Mouse (Mus musculus): ENCODE measurements around the gene Rorc. TPM values are rescaled to one million over a fixed set of nuclear protein-coding genes. Genes with fewer than 3 reads are reported as not detected.

Gene Rorc
- 0.59 and 0.66 TPM in 2 replicates for polyA plus RNA-seq (2011; ENCODE audit: insufficient read depth, insufficient read length, low read depth, missing spikeins)

DNA sequence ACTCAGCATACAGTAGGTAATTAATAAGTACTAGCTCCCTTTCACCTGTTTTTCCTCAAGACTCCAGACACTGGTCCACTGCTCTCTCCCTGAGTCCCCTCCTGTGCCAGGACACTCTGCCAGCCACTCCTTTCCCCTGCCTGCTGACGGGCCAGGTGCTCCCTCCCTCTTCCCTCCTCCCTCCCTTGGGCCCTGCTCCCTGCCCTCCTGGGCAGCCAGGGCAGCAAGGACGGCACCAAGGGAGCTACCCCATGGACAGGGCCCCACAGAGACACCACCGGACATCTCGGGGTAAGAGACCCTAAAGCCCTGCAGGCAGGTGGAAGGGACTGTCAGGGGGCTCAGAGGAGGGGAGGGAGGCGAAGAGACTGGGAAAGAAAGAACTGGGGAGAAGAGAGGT is at the start of gene Rorc:
Gene Rorc, plus strand, starts transcription at position 154 of the 400 bp plus-strand sequence.
- Histone ChIP-seq H3K36me3 (ENCODE audit: control insufficient read depth, insufficient read depth, low read length, poor library complexity, severe bottlenecking) (no peaks in the 10 kb centered on the region), H3K27ac (ENCODE audit: insufficient read depth, low read length) (no peak within 1 kb of the TSS), H3K4me1 (ENCODE audit: control insufficient read depth, insufficient read depth, low read length) (peaks cover 3% of the 10 kb centered on the region), H3K4me3 (ENCODE audit: low read depth, low read length) (peak within 1 kb of the TSS; percentile 41; the same call in 1 of the 2 replicates), H3K27me3 (ENCODE audit: control insufficient read depth, insufficient read depth, low read length, poor library complexity, severe bottlenecking) (no peaks in the 10 kb centered on the region), H3K9ac (ENCODE audit: low read depth, poor library complexity, severe bottlenecking) (no peak within 1 kb of the TSS), H3K9me3 (replicated peaks; ENCODE audit: control insufficient read depth, insufficient read depth, low read length, poor library complexity, severe bottlenecking) (no peaks in the 10 kb centered on the region)
- TF ChIP-seq EP300 (IDR thresholded peaks at IDR 0.05; ENCODE audit: insufficient read depth, low read depth, low read length) (no peak), CTCF (IDR thresholded peaks at IDR 0.05; ENCODE audit: low read depth, low read length) (no peak), POLR2A (IDR thresholded peaks at IDR 0.05; ENCODE audit: insufficient read depth, low read length) (no peak)

DNA sequence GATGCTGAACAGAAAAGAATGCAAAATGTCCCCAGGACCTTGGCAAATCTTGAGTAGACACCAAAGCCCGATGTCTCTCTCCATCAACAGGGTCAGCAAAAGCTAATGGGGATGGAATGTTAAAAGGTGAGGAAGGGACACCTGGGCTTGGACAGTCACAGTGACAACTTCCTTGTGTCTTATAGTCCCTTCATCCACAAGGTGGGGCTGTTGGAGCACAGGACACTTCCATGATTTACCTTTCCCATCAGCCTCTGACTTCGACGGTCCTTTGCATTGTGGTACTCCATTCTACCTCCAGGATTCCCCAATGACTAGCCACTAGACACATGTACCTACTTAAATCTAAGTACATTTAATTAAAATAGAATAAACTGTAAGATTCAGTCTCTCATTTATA is 43.9 kb upstream of the Rorc start:
- H3K27ac ChIP-seq (ENCODE audit: insufficient read depth, low read length), result no peak overlapping the region
- TF ChIP-seq POLR2A (IDR thresholded peaks at IDR 0.05; ENCODE audit: insufficient read depth, low read length) (no peak), CTCF (IDR thresholded peaks at IDR 0.05; ENCODE audit: low read depth, low read length) (peak; percentile 46)
- no peak overlapping the region for H3K4me3 ChIP-seq (ENCODE audit: low read depth, low read length)
- no peak overlapping the region for H3K9ac ChIP-seq (ENCODE audit: low read depth, poor library complexity, severe bottlenecking)
- H3K9me3 ChIP-seq (replicated peaks; ENCODE audit: control insufficient read depth, insufficient read depth, low read length, poor library complexity, severe bottlenecking), result no peaks in the 10 kb centered on the region
- no peaks in the 10 kb centered on the region for H3K27me3 ChIP-seq (ENCODE audit: control insufficient read depth, insufficient read depth, low read length, poor library complexity, severe bottlenecking)
- no peaks in the 10 kb centered on the region for H3K4me1 ChIP-seq (ENCODE audit: control insufficient read depth, insufficient read depth, low read length)
- H3K36me3 ChIP-seq (ENCODE audit: control insufficient read depth, insufficient read depth, low read length, poor library complexity, severe bottlenecking), result no peaks in the 10 kb centered on the region

DNA sequence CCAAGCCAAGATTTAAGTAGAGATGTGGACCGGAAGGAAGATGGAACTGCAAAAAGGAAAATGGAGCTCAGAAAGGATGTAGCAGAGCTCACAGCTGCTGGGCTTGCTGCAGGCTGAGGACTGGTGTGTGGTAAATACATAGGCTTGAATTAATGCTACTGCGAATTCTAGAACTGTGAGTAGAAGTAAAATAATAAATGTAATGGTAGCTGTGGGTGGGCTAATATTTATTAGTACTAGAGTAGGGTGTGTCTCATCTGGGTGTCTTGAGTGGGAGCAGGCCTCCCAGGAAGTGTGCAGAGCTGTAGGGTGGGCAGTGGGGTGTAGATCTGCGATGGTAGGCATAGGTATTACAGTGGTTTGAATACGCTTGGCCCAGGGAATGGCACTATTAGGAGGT is 38.2 kb upstream of the Rorc start:
- no peak overlapping the region for H3K9ac ChIP-seq (ENCODE audit: low read depth, poor library complexity, severe bottlenecking)
- no peaks in the 10 kb centered on the region for H3K9me3 ChIP-seq (replicated peaks; ENCODE audit: control insufficient read depth, insufficient read depth, low read length, poor library complexity, severe bottlenecking)
- H3K27me3 ChIP-seq (ENCODE audit: control insufficient read depth, insufficient read depth, low read length, poor library complexity, severe bottlenecking), result no peaks in the 10 kb centered on the region
- H3K27ac ChIP-seq (ENCODE audit: insufficient read depth, low read length), result no peak overlapping the region
- H3K36me3 ChIP-seq (ENCODE audit: control insufficient read depth, insufficient read depth, low read length, poor library complexity, severe bottlenecking), result no peaks in the 10 kb centered on the region
- H3K4me1 ChIP-seq (ENCODE audit: control insufficient read depth, insufficient read depth, low read length), result no peaks in the 10 kb centered on the region
- H3K4me3 ChIP-seq (ENCODE audit: low read depth, low read length), result no peak overlapping the region
- TF ChIP-seq POLR2A (IDR thresholded peaks at IDR 0.05; ENCODE audit: insufficient read depth, low read length) (no peak), EP300 (IDR thresholded peaks at IDR 0.05; ENCODE audit: insufficient read depth, low read depth, low read length) (no peak), CTCF (IDR thresholded peaks at IDR 0.05; ENCODE audit: low read depth, low read length) (no peak)

DNA sequence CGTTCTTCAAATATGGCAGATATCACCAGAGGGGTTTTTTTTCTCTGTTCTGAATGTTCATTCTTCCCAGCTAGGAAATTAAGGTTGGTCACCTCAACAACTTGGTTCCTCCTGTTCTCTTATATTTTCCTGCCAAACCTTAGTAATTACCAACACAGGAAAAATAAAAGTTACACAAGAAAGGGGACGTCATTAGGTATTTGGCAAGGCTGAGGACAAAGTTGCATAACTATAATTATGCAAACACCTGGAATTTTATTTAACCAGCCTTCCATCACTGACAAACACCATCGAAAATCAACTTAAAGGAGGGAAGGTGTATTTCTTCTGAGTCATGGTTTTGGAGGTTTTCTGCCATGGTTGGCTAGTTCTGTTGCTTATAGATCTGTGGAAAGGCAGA is 34.1 kb upstream of the Rorc start:
- no peaks in the 10 kb centered on the region for H3K36me3 ChIP-seq (ENCODE audit: control insufficient read depth, insufficient read depth, low read length, poor library complexity, severe bottlenecking)
- no peaks in the 10 kb centered on the region for H3K27me3 ChIP-seq (ENCODE audit: control insufficient read depth, insufficient read depth, low read length, poor library complexity, severe bottlenecking)
- H3K9me3 ChIP-seq (replicated peaks; ENCODE audit: control insufficient read depth, insufficient read depth, low read length, poor library complexity, severe bottlenecking), result no peaks in the 10 kb centered on the region
- no peak overlapping the region for H3K9ac ChIP-seq (ENCODE audit: low read depth, poor library complexity, severe bottlenecking)
- no peaks in the 10 kb centered on the region for H3K4me1 ChIP-seq (ENCODE audit: control insufficient read depth, insufficient read depth, low read length)
- H3K27ac ChIP-seq (ENCODE audit: insufficient read depth, low read length), result no peak overlapping the region
- TF ChIP-seq EP300 (IDR thresholded peaks at IDR 0.05; ENCODE audit: insufficient read depth, low read depth, low read length) (no peak), CTCF (IDR thresholded peaks at IDR 0.05; ENCODE audit: low read depth, low read length) (no peak), POLR2A (IDR thresholded peaks at IDR 0.05; ENCODE audit: insufficient read depth, low read length) (no peak)
- no peak overlapping the region for H3K4me3 ChIP-seq (ENCODE audit: low read depth, low read length)

DNA sequence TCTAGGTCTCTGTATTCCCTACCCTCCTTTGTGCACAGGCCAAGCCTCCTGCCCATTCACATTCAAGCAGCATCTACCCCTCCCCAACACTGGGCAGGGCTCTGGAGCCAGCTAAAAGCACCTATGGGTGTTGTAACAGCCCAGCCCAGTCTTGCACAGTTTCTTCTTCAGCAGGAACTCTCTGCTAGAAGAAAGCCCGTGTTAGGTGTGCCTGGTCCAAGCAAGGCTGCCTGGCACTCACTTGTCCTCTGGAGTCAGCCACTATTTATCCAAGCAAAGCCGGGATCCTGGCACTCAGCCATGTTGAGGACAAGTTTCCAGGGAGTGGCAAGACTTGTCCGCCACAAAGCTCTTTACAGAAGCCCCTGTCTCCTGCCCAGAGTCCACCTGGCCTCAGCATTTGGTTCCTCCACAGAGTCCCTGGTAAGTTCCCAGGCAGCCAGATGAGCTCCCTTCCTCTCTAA is 30.6 kb upstream of the Rorc start, which contains the start of gene Them5:
Gene Them5, plus strand, starts transcription at position 141 of the 464 bp plus-strand sequence.
- Histone ChIP-seq H3K9me3 (replicated peaks; ENCODE audit: control insufficient read depth, insufficient read depth, low read length, poor library complexity, severe bottlenecking) (no peaks in the 10 kb centered on the region), H3K9ac (ENCODE audit: low read depth, poor library complexity, severe bottlenecking) (no peak within 1 kb of the TSS), H3K27me3 (ENCODE audit: control insufficient read depth, insufficient read depth, low read length, poor library complexity, severe bottlenecking) (no peaks in the 10 kb centered on the region), H3K36me3 (ENCODE audit: control insufficient read depth, insufficient read depth, low read length, poor library complexity, severe bottlenecking) (no peaks in the 10 kb centered on the region), H3K27ac (ENCODE audit: insufficient read depth, low read length) (no peak within 1 kb of the TSS), H3K4me1 (ENCODE audit: control insufficient read depth, insufficient read depth, low read length) (no peaks in the 10 kb centered on the region), H3K4me3 (ENCODE audit: low read depth, low read length) (no peak within 1 kb of the TSS)
- no peak for TF ChIP-seq CTCF (IDR thresholded peaks at IDR 0.05; ENCODE audit: low read depth, low read length)
- TF ChIP-seq EP300 (IDR thresholded peaks at IDR 0.05; ENCODE audit: insufficient read depth, low read depth, low read length), result no peak
- TF ChIP-seq POLR2A (IDR thresholded peaks at IDR 0.05; ENCODE audit: insufficient read depth, low read length), result no peak

DNA sequence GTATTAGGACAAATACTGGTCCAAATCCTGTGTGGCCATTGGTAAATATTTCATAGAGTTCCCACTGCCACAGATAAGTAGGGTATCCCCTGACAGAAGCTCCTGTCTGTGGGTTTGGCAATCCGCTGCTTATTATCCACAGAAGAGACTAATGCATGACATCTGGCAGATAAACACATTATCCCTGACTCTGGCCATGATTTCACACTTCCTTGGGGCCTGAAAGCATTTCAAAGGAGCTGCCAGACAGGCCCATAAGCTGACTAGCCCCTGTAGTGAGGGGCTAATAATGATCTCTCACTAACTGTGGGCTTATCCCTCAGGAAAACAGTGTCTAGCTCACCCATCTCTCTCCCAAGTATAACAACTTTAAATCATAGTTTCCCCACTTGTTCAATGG is 30.0 kb upstream of the Rorc start:
- H3K27ac ChIP-seq (ENCODE audit: insufficient read depth, low read length), result no peak overlapping the region
- no peaks in the 10 kb centered on the region for H3K36me3 ChIP-seq (ENCODE audit: control insufficient read depth, insufficient read depth, low read length, poor library complexity, severe bottlenecking)
- TF ChIP-seq CTCF (IDR thresholded peaks at IDR 0.05; ENCODE audit: low read depth, low read length) (no peak), POLR2A (IDR thresholded peaks at IDR 0.05; ENCODE audit: insufficient read depth, low read length) (no peak), EP300 (IDR thresholded peaks at IDR 0.05; ENCODE audit: insufficient read depth, low read depth, low read length) (no peak)
- no peaks in the 10 kb centered on the region for H3K9me3 ChIP-seq (replicated peaks; ENCODE audit: control insufficient read depth, insufficient read depth, low read length, poor library complexity, severe bottlenecking)
- H3K4me1 ChIP-seq (ENCODE audit: control insufficient read depth, insufficient read depth, low read length), result no peaks in the 10 kb centered on the region
- no peak overlapping the region for H3K9ac ChIP-seq (ENCODE audit: low read depth, poor library complexity, severe bottlenecking)
- H3K27me3 ChIP-seq (ENCODE audit: control insufficient read depth, insufficient read depth, low read length, poor library complexity, severe bottlenecking), result no peaks in the 10 kb centered on the region
- H3K4me3 ChIP-seq (ENCODE audit: low read depth, low read length), result no peak overlapping the region
